Mouse (Mus musculus): ENCODE measurements around the gene Ptbp1. TPM values are rescaled to one million over a fixed set of nuclear protein-coding genes. Genes with fewer than 3 reads are reported as not detected.
A peak's percentile ranks its signal among the peaks of the same experiment; 100 is the strongest.

Gene Ptbp1
- polyA plus RNA-seq, 1 experiment from 2014 or later: 366 TPM

DNA sequence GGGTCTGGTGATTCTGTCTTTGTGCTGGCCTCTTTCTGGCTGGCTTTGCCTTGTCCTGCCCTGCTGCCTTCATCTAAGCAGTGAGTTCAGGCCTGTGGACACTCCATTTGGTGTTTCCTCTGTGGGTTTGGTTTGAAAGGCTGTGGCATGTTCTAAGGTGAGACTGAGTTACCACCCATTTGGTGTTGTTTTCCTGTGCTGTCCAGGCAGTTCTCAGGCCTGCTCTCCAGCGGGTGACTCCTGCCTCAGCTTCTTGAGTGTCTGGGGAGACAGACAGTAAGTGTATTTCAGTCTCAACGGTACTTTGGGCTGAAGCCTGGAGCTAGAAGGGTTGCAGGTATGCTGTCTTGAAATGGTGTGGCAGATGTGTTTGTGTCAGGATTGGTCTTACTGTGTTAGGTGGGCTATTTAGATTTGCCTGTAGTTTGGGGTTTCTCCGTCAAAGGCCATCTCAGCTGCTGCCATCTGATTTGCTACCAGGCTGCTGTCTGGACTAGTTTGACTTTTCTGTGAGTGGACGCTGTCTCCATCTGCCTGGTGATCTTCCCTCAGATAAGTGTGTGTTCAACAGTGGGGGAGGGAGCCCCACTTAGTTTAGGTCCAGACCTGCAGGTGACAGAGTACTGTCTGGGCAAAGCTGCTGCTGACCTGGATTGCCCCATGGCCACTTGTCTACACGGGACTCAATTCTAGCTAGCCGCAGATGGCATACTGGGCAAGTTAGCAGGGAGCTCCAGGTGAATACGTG lies 2.7 kb downstream of the Ptbp1 start:
- 11% methylated on average over 7 of the region's 7 CpGs for WGBS
- Histone ChIP-seq H3K4me3 (ENCODE audit: low read depth, low read length) (peak overlapping the region; percentile 99), H3K9ac (peak overlapping the region; percentile 99), H3K27me3 (ENCODE audit: insufficient read depth, low read length) (no peaks in the 10 kb centered on the region), H3K4me1 (ENCODE audit: insufficient read depth) (peaks cover 33% of the 10 kb centered on the region), H3K4me2 (peak overlapping the region; percentile 96), H3K27ac (ENCODE audit: low read depth) (peak overlapping the region; percentile 100), H3K36me3 (ENCODE audit: insufficient read depth) (peaks cover 65% of the 10 kb centered on the region), H3K9me3 (ENCODE audit: low read depth, low read length) (no peaks in the 10 kb centered on the region)
- TF ChIP-seq CTCF (IDR thresholded peaks at IDR 0.05; ENCODE audit: low read depth): no peak
- ATAC-seq (ENCODE audit: insufficient read depth) (no peak), DNase-seq (no peak)

DNA sequence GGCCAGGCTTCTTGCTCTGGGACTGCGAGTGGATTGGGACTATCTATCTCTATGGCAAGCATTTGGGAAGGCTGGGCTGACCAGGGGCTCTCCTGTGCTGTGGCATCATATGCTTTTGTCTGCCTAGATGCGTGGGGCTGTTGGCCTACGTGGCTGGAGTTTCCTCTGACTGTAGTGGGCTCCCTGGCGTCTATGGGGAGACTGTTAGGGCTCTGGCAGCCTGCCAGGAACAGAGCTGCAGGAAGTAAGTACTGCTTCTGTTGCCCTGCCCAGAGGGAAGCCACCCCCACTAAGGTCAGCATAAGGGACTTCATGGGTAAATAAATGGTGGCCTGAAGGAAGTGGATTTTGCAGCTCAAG lies 3.2 kb downstream of the Ptbp1 start:
- WGBS: 7% methylated on average over 4 of the region's 4 CpGs
- Histone ChIP-seq H3K4me1 (ENCODE audit: insufficient read depth) (peaks cover 27% of the 10 kb centered on the region), H3K36me3 (ENCODE audit: insufficient read depth) (peaks cover 71% of the 10 kb centered on the region), H3K4me2 (peak overlapping the region; percentile 96), H3K9me3 (ENCODE audit: low read depth, low read length) (no peaks in the 10 kb centered on the region), H3K4me3 (ENCODE audit: low read depth, low read length) (peak overlapping the region; percentile 99), H3K27me3 (ENCODE audit: insufficient read depth, low read length) (no peaks in the 10 kb centered on the region), H3K9ac (peak overlapping the region; percentile 99), H3K27ac (ENCODE audit: low read depth) (peak overlapping the region; percentile 100)
- ATAC-seq (ENCODE audit: insufficient read depth) (no peak), DNase-seq (peak; percentile 91)
- TF ChIP-seq CTCF (IDR thresholded peaks at IDR 0.05; ENCODE audit: low read depth): no peak

DNA sequence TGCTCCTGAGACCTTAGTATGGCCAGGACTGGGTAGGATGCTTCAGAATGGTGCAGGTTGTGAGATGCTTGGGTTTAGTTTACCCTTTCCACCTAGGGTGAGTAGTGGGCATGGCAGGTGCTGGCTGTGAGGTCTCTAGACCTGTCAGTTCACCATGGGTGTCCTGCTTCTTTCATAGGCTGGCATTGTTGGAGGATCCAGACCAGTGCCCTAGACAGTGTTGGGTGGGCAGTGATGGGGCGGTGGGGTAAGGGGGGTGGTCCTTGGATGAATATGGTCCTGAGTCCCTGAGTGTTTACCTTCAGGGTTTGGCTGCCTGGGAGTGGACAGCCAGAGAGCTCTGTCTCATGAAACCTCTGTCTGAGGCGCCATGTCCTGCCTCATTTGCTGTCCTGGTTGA lies 3.7 kb downstream of the Ptbp1 start:
- peaks cover 76% of the 10 kb centered on the region for H3K36me3 ChIP-seq (ENCODE audit: insufficient read depth)
- peaks cover 22% of the 10 kb centered on the region for H3K4me1 ChIP-seq (ENCODE audit: insufficient read depth)
- ATAC-seq (ENCODE audit: insufficient read depth) (no peak), DNase-seq (no peak)
- H3K4me2 ChIP-seq: peak overlapping the region; percentile 96
- H3K27ac ChIP-seq (ENCODE audit: low read depth): peak overlapping the region; percentile 100
- TF ChIP-seq CTCF (IDR thresholded peaks at IDR 0.05; ENCODE audit: low read depth): no peak
- WGBS: 52% methylated on average over 2 of the region's 2 CpGs
- no peaks in the 10 kb centered on the region for H3K9me3 ChIP-seq (ENCODE audit: low read depth, low read length)
- H3K9ac ChIP-seq: peak overlapping the region; percentile 99
- no peaks in the 10 kb centered on the region for H3K27me3 ChIP-seq (ENCODE audit: insufficient read depth, low read length)
- H3K4me3 ChIP-seq (ENCODE audit: low read depth, low read length): peak overlapping the region; percentile 99

DNA sequence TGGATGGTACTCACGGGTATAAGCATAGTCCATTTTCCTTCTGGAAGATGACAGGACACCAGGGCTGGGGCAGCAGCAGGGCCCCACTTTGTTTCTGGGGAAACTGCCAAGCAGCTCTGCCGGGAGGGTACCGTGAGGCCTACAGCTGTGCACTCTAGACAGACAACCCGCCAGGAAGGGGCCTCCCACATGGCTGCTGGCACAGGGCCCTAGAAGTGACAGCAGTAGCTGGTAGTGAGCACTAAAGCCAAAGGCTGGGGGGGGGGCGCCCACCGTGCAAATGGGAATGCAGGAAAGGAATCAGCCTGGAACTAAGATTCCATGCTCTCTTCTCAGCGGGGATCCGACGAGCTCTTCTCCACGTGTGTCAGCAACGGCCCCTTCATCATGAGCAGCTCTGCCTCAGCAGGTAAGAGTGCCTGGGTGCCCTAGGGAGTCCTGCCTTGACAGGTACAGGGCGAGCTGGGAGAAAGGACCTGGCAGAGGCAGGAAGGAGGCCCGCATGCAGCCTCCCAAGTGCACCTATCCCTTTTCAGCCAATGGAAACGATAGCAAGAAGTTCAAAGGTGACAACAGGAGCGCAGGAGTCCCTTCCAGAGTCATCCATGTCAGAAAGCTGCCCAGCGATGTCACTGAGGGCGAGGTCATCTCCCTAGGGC lies 4.3 kb downstream of the Ptbp1 start:
- TF ChIP-seq CTCF (IDR thresholded peaks at IDR 0.05; ENCODE audit: low read depth): no peak
- DNase-seq: peak; percentile 96
- peak; percentile 19; the same call in 1 of the 2 replicates for ATAC-seq (ENCODE audit: insufficient read depth)
- Histone ChIP-seq H3K4me1 (ENCODE audit: insufficient read depth) (peaks cover 20% of the 10 kb centered on the region), H3K4me3 (ENCODE audit: low read depth, low read length) (peak overlapping the region; percentile 99), H3K9ac (no peak overlapping the region; the same call in 1 of the 2 replicates), H3K9me3 (ENCODE audit: low read depth, low read length) (no peaks in the 10 kb centered on the region), H3K36me3 (ENCODE audit: insufficient read depth) (peaks cover 82% of the 10 kb centered on the region), H3K4me2 (peak overlapping the region; percentile 96), H3K27me3 (ENCODE audit: insufficient read depth, low read length) (no peaks in the 10 kb centered on the region), H3K27ac (ENCODE audit: low read depth) (peak overlapping the region; percentile 100; the same call in 1 of the 2 replicates)
- WGBS: 38% methylated on average over 17 of the region's 17 CpGs

DNA sequence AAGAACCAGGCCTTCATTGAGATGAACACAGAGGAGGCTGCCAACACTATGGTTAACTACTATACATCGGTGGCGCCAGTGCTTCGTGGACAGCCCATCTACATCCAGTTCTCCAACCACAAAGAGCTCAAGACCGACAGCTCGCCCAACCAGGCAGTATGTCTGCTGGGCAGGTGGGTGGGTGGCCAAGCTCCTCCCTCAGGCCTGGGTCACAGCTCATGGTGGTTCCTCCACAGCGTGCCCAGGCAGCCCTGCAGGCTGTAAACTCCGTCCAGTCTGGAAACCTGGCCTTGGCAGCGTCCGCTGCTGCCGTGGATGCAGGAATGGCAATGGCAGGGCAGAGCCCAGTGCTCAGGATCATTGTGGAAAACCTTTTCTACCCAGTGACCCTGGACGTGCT lies 4.9 kb downstream of the Ptbp1 start:
- Histone ChIP-seq H3K27me3 (ENCODE audit: insufficient read depth, low read length) (no peaks in the 10 kb centered on the region), H3K36me3 (ENCODE audit: insufficient read depth) (peaks cover 88% of the 10 kb centered on the region), H3K4me1 (ENCODE audit: insufficient read depth) (peaks cover 20% of the 10 kb centered on the region), H3K4me2 (peak overlapping the region; percentile 96; the same call in 1 of the 2 replicates), H3K4me3 (ENCODE audit: low read depth, low read length) (no peak overlapping the region), H3K9me3 (ENCODE audit: low read depth, low read length) (no peaks in the 10 kb centered on the region), H3K27ac (ENCODE audit: low read depth) (peak overlapping the region; percentile 100; the same call in 1 of the 2 replicates), H3K9ac (no peak overlapping the region; the same call in 1 of the 2 replicates)
- TF ChIP-seq CTCF (IDR thresholded peaks at IDR 0.05; ENCODE audit: low read depth): no peak
- 78% methylated on average over 11 of the region's 11 CpGs for WGBS
- ATAC-seq (ENCODE audit: insufficient read depth) (no peak), DNase-seq (no peak)

DNA sequence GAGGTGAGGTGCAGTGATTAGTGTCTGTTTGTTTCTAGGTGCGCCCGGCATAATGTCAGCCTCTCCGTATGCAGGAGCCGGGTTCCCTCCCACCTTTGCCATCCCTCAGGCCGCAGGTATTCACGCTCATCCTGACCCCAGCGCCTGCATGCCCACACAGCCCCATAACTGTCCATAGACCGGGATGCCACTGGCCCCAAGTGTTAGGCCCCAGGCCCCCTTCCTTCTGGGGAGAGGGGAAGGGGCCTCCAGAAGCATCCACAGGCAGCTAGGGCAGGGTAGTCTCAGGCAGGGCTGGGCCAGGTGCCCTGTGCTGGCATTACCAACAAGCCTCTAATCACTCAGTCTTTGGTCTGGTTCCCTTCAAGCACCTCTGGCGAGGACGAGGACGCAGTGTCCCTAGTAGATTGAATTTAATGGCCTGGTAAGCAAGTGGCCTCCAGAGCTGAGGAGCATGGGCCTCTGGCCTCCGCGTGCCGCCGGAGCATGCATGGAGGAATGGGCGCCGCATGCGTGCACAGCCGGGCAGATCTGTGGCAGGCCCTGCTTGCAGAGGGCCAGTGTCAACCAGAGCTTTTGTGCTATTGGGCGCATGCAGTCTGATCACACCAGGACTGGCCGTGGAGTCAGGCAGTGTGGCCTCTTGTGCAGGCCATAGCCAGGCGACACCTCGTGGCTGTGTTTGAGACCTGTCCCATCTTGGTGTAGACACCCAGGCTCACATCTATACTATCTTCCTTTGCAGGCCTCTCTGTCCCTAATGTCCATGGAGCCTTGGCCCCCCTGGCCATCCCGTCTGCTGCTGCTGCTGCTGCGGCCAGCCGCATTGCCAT lies 6.1 kb downstream of the Ptbp1 start:
- no peak for TF ChIP-seq CTCF (IDR thresholded peaks at IDR 0.05; ENCODE audit: low read depth)
- Histone ChIP-seq H3K9ac (no peak overlapping the region), H3K27ac (ENCODE audit: low read depth) (0 out of 2 replicates have a peak overlapping the region, but pooled peaks have one; percentile 18), H3K36me3 (ENCODE audit: insufficient read depth) (peaks cover 100% of the 10 kb centered on the region), H3K4me1 (ENCODE audit: insufficient read depth) (peaks cover 20% of the 10 kb centered on the region), H3K27me3 (ENCODE audit: insufficient read depth, low read length) (no peaks in the 10 kb centered on the region), H3K9me3 (ENCODE audit: low read depth, low read length) (no peaks in the 10 kb centered on the region), H3K4me3 (ENCODE audit: low read depth, low read length) (no peak overlapping the region), H3K4me2 (no peak overlapping the region)
- ATAC-seq (ENCODE audit: insufficient read depth): no peak
- 93% methylated on average over 26 of the region's 26 CpGs for WGBS
- no peak for DNase-seq
